Mouse (Mus musculus): ENCODE results near the gene Plbd2.

DNA sequence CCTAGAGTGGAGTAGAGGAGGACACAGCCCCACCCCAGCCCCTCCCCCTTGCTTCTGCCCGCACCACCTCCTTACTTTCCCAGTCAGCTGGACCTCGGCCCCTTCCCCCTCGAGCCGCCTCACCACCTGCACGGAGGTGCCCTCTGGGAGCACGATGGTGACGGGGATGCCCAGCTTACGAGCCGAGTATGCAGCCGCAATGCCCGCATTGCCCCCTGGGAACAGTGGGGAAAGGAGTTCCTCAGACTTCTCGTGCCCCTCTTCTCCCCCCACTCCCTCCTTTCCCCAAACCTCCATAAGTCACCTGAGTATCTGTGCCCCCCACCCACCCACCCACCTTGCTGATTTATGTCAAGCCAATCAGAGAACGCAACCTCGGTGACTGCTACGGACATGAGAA lies 41.5 kb downstream of the Plbd2 start:
- TF ChIP-seq CTCF (IDR thresholded peaks at IDR 0.05; ENCODE audit: borderline replicate concordance, extremely low read depth, insufficient read depth, insufficient read length) (no peak), POLR2A (IDR thresholded peaks at IDR 0.05; ENCODE audit: borderline replicate concordance, extremely low read depth, insufficient read depth, insufficient read length, poor library complexity, severe bottlenecking) (no peak)
